13 mouse cellular contexts compared by ENCODE assay signal in genomic region chr3:104342220-104342619, GRCm38 (mm10).
A peak's percentile ranks its signal among the peaks of the same experiment; 100 is the strongest.
DNase-seq lines count a peak whose midpoint lies in the region; ATAC-seq and TF ChIP-seq lines count a peak whose summit lies in the region.
"Had no signal": no experiment of that assay in that cellular context is flagged by ENCODE, and none has a peak within 500 bp of the region (broad histone marks: within the 10 kb centered on the region; RNA-seq: fewer than 3 reads in every experiment).

No protein-coding gene starts in this region.

- H3K9ac ChIP-seq in hindbrain, postnatal 0 days (replicated peaks; ENCODE audit: low read length), result 0 out of 2 replicates have a peak overlapping the region, but pooled peaks have one; percentile 24
- H3K9ac ChIP-seq in hindbrain, embryonic 12.5 days, result no peak overlapping the region
- H3K9ac ChIP-seq: embryonic facial prominence, embryonic 13.5 days; liver, embryonic 13.5 days had no signal

- TF ChIP-seq CTCF in hindbrain, postnatal 0 days (IDR thresholded peaks at IDR 0.05; ENCODE audit: low read depth), result no peak

- no peak overlapping the region for H3K27ac ChIP-seq in hindbrain, postnatal 0 days
- H3K27ac ChIP-seq in hindbrain, embryonic 12.5 days, result no peak overlapping the region
- H3K27ac ChIP-seq: embryonic facial prominence, embryonic 13.5 days; liver, embryonic 13.5 days had no signal

- H3K4me2 ChIP-seq in hindbrain, postnatal 0 days (ENCODE audit: low read depth, low read length), result no peak overlapping the region
- H3K4me2 ChIP-seq in hindbrain, embryonic 12.5 days (replicated peaks), result no peak overlapping the region
- H3K4me2 ChIP-seq: embryonic facial prominence, embryonic 13.5 days; liver, embryonic 13.5 days had no signal

- no peaks in the 10 kb centered on the region for H3K27me3 ChIP-seq in hindbrain, postnatal 0 days (ENCODE audit: insufficient read depth, low read length)
- no peaks in the 10 kb centered on the region for H3K27me3 ChIP-seq in hindbrain, embryonic 12.5 days
- H3K27me3 ChIP-seq: embryonic facial prominence, embryonic 13.5 days; liver, embryonic 13.5 days had no signal

- H3K4me3 ChIP-seq in hindbrain, postnatal 0 days (ENCODE audit: low read length), result no peak overlapping the region
- H3K4me3 ChIP-seq in hindbrain, embryonic 12.5 days, result no peak overlapping the region
- H3K4me3 ChIP-seq: embryonic facial prominence, embryonic 13.5 days; liver, embryonic 13.5 days had no signal

- H3K4me1 ChIP-seq in hindbrain, postnatal 0 days (ENCODE audit: insufficient read depth, low read length), result no peaks in the 10 kb centered on the region
- peaks cover 3% of the 10 kb centered on the region for H3K4me1 ChIP-seq in hindbrain, embryonic 12.5 days
- H3K4me1 ChIP-seq: embryonic facial prominence, embryonic 13.5 days; liver, embryonic 13.5 days had no signal

- H3K9me3 ChIP-seq in hindbrain, postnatal 0 days (ENCODE audit: low read length), result no peaks in the 10 kb centered on the region
- no peaks in the 10 kb centered on the region for H3K9me3 ChIP-seq in hindbrain, embryonic 12.5 days (replicated peaks)
- H3K9me3 ChIP-seq: embryonic facial prominence, embryonic 13.5 days; liver, embryonic 13.5 days had no signal

- peak; percentile 51 for DNase-seq in hindbrain, postnatal 0 days (ENCODE audit: low spot score)
- DNase-seq in adipocyte (ENCODE audit: low spot score), result peak; percentile 19
- DNase-seq in right cerebral cortex, postnatal 14 days, result peak; percentile 26
- DNase-seq in B cell, adult 2 months, result no peak
- DNase-seq: adrenal gland, postnatal 10 days; cerebellum, adult 9-11 months; gastrocnemius, postnatal 25 days; liver, embryonic 13.5 days; thymus, adult 18-20 months had no signal

- no peaks in the 10 kb centered on the region for H3K36me3 ChIP-seq in hindbrain, postnatal 0 days (ENCODE audit: insufficient read depth, low read length)
- H3K36me3 ChIP-seq in hindbrain, embryonic 12.5 days, result no peaks in the 10 kb centered on the region
- H3K36me3 ChIP-seq: embryonic facial prominence, embryonic 13.5 days; liver, embryonic 13.5 days had no signal

- WGBS in hindbrain, postnatal 0 days, result 46% methylated on average over 6 of the region's 6 CpGs
- 83% methylated on average over 6 of the region's 6 CpGs for WGBS in hindbrain, embryonic 12.5 days

- ATAC-seq in hindbrain, postnatal 0 days, result no peak
- ATAC-seq in hindbrain, embryonic 12.5 days (ENCODE audit: low FRiP score), result no peak
- peak; percentile 91 for ATAC-seq in frontal cortex, adult (ENCODE audit: low TSS enrichment)
- no peak for ATAC-seq in activated CD4-positive, CD25-positive, alpha-beta regulatory T cell, adult 4 months

Comparison
In these comparisons a context has a peak if more than half of its experiments do, and no peak if none do; other contexts are left out.
1. DNase-seq: peak in hindbrain, postnatal 0 days (single experiment), adipocyte (single experiment) and right cerebral cortex, postnatal 14 days (single experiment); none in B cell, adult 2 months (0 of 2).